Mouse (Mus musculus) urinary bladder, postnatal 0 days (tissue): ENCODE results near the gene Bpifb9b. TPM values are rescaled to one million over a fixed set of nuclear protein-coding genes. Genes with fewer than 3 reads are reported as not detected.

Experiments used
- polyA plus RNA-seq: library from polyadenylated mRNA; unstranded; fragments of >200 nt; fragmentation: Nextera tagmentation; extraction: Ambion mirVana; gene quantifications from 2 replicates; pipeline ENCODE4 v1.2.1, GENCODE M21; 2015

Gene Bpifb9b
- not detected in 2 replicates for polyA plus RNA-seq

GRCm38 (mm10) chr2:154306927-154307326 lies at the start of gene Bpifb9b:
Gene Bpifb9b, plus strand, starts transcription at chr2:154307227.

GRCm38 (mm10) chr2:154257554-154257953 lies 49.5 kb upstream of the Bpifb9b start, which contains the start of gene Bpifb9a:
Gene Bpifb9a, plus strand, starts transcription at chr2:154257854.

Other genes with a start within 250 kb of the Bpifb9b start
- gene Bpifa3, start 176.9 kb upstream of the Bpifb9b start, polyA plus RNA-seq: not detected in 2 replicates
- gene Bpifa1, start 164.3 kb upstream of the Bpifb9b start, polyA plus RNA-seq: not detected in 2 replicates
- gene Bpifa5, start 144.6 kb upstream of the Bpifb9b start, polyA plus RNA-seq: not detected in 2 replicates
- gene Bpifb1, start 116.4 kb upstream of the Bpifb9b start, polyA plus RNA-seq: 0.91 and 1.4 TPM in 2 replicates
- gene Bpifb5, start 83.5 kb upstream of the Bpifb9b start, polyA plus RNA-seq: 0.14 TPM in 1 of 2 replicates, not detected in the other
- gene Bpifb9a, start 49.4 kb upstream of the Bpifb9b start, polyA plus RNA-seq: not detected in 2 replicates
- 8.0 and 11.6 TPM in 2 replicates for gene Cdk5rap1, start 65.8 kb downstream of the Bpifb9b start, polyA plus RNA-seq
- 11.9 and 12.6 TPM in 2 replicates for gene Snta1, start 100.9 kb downstream of the Bpifb9b start, polyA plus RNA-seq
- 13.3 and 13.4 TPM in 2 replicates for gene Cbfa2t2, start 129.3 kb downstream of the Bpifb9b start, polyA plus RNA-seq
- gene 1700003F12Rik, start 239.9 kb downstream of the Bpifb9b start, polyA plus RNA-seq: 1.1 and 1.3 TPM in 2 replicates
- gene Actl10, start 244.5 kb downstream of the Bpifb9b start, polyA plus RNA-seq: not detected in 2 replicates